Mouse (Mus musculus): ENCODE measurements around the gene Tnni3k.

DNA sequence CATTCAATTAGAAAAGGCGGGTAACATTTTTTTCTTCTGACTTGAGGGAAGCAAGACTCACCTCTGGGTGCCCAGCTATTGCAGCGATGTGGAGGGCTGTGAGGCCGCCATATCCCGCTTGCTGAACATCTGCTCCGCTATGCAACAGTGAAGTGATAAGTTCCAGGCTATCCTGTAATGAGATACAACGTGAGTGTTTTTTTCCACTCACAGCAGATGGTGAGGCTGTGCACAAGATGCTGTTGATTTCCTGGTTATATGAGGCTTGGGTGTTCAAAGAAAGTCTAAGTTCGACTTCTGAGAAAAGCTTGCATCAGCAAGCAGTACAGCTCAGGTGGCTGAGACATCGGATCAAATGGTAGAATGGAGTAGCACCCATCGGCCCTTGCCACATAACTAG, 25.0 kb downstream of the Tnni3k start:
- TF ChIP-seq CTCF (IDR thresholded peaks at IDR 0.05; ENCODE audit: extremely low read depth, insufficient read depth, low read length) = no peak
- no peak for TF ChIP-seq POLR2A (IDR thresholded peaks at IDR 0.05; ENCODE audit: extremely low read depth, insufficient read depth, low read length)

Data from cortical plate, adult 2 months (tissue).